Mouse (Mus musculus): ENCODE data around the gene Bbox1.

DNA sequence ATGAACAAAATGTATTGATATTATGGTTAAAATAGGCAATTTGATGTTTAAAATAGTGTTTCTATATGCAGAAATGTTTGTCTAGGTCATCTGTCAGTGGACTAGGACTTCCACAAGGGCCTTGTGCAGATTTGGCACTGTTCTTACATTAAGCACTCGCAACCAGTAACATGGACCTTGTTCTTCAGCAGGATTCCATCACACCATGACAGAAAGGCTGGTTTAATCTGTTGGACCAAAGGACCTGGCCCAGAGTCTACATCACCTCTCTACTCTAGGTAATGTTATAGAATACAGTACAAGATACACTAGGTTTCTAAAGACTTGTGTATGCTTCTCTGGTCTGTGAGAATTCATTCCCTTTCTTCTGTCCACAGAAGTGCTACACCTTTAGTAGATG, 4.4 kb upstream of the Bbox1 start:
- TF ChIP-seq CTCF (IDR thresholded peaks at IDR 0.05; ENCODE audit: insufficient read depth, low read depth, low read length) (no peak), POLR2A (IDR thresholded peaks at IDR 0.05; ENCODE audit: insufficient read depth, low read depth, low read length) (no peak)

Data from olfactory bulb, adult 2 months (tissue).